Mouse (Mus musculus): ENCODE results near the gene Ppp1r15b. TPM values are rescaled to one million over a fixed set of nuclear protein-coding genes. Genes with fewer than 3 reads are reported as not detected.

Ppp1r15b gene
- polyA plus RNA-seq, 1 experiment from 2014 or later: 36.3 TPM

DNA sequence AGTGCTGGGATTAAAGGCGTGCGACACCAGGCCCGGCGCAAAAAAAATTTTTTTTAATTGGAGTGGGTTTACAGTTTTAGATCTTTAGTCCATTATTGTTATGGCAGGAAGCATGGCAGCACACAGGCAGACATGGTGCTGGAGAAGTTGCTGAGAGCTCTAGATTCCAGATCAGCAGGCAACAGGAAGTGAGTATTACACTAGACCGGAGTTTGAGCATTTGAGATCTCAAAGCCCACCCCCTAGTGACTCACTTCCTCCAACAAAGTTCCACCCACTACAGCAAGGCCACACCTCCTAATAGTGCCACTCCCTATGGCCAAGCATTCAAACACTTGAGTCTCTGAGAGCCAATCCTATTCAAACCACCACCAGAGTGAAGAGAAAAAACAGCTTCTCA, 12.8 kb upstream of the Ppp1r15b start:
- no peaks in the 10 kb centered on the region for H3K36me3 ChIP-seq (ENCODE audit: control insufficient read depth, insufficient read depth)
- no peak overlapping the region for H3K4me3 ChIP-seq (replicated peaks; ENCODE audit: low read length)
- H3K27ac ChIP-seq (ENCODE audit: low read length): no peak overlapping the region
- H3K9ac ChIP-seq (replicated peaks; ENCODE audit: low read depth, low read length): no peak overlapping the region
- H3K4me2 ChIP-seq (ENCODE audit: low read length): no peak overlapping the region
- H3K4me1 ChIP-seq (replicated peaks; ENCODE audit: control insufficient read depth, insufficient read depth, low read length): no peaks in the 10 kb centered on the region
- no peaks in the 10 kb centered on the region for H3K27me3 ChIP-seq (replicated peaks; ENCODE audit: control insufficient read depth, insufficient read depth, low read length)
- H3K9me3 ChIP-seq (ENCODE audit: control insufficient read depth, low read length): no peaks in the 10 kb centered on the region
- no peak for ATAC-seq
- 96% methylated on average over 5 of the region's 5 CpGs for WGBS

DNA sequence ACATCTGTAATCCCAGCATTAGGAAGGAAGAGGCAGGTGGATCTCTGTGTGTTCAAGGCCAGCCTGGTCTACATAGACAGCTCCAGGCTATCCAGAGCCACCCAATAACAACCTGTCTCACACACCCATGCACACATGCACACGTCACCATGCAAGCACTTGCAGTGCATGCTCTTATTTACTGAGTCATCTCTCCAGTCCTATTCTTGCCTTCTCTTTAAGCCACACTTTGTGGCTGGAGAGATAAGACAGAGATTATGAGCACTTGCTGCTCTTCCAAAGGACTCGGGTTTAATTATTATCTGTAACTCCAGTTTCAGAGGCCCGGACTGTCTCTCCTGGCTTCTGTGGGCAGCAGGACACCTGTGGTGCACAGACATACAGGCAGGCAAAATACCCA, 12.1 kb upstream of the Ppp1r15b start:
- H3K4me2 ChIP-seq (ENCODE audit: low read length): no peak overlapping the region
- no peaks in the 10 kb centered on the region for H3K36me3 ChIP-seq (ENCODE audit: control insufficient read depth, insufficient read depth)
- ATAC-seq: no peak
- H3K9me3 ChIP-seq (ENCODE audit: control insufficient read depth, low read length): no peaks in the 10 kb centered on the region
- no peaks in the 10 kb centered on the region for H3K27me3 ChIP-seq (replicated peaks; ENCODE audit: control insufficient read depth, insufficient read depth, low read length)
- H3K9ac ChIP-seq (replicated peaks; ENCODE audit: low read depth, low read length): no peak overlapping the region
- no peaks in the 10 kb centered on the region for H3K4me1 ChIP-seq (replicated peaks; ENCODE audit: control insufficient read depth, insufficient read depth, low read length)
- no peak overlapping the region for H3K27ac ChIP-seq (ENCODE audit: low read length)
- WGBS: 92% methylated on average over 3 of the region's 3 CpGs
- H3K4me3 ChIP-seq (replicated peaks; ENCODE audit: low read length): no peak overlapping the region

DNA sequence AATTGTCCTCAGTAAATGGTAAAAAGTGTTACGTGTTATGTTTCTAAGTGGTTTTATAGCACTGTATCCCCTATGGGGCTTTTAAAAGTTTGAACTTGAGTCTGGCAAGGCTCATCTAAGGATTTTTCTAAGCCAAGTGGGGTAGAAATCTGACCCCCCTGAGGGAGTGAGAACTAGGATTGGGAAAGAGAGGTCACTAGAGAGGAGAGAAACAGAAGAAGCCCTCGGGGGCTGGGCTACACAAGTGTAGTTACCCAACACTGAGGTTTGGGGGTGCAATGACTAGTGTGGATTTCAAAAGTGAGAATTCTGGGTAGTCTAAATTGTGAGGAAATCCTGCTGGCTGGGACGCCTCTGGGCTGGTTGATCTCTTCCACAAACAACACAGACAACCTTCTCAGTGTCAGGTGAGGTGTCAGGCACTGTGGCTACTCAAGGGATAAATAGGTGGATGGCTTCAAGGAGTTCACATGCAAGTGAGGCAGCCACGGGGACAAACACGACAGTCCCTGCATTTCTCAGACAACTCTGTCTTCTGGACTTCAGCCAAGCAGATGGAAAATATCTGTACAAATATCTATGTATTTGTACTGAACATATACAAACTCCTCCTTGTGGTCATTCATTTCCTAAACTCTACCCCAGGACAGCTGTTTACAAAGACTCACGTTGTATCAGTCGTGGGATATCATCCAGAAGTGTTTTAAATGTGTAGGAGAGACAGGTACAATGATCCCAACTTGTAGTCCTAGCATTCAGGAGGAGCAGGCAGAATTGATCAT, 10.8 kb upstream of the Ppp1r15b start:
- H3K4me2 ChIP-seq (ENCODE audit: low read length): no peak overlapping the region
- ATAC-seq: no peak
- H3K27me3 ChIP-seq (replicated peaks; ENCODE audit: control insufficient read depth, insufficient read depth, low read length): no peaks in the 10 kb centered on the region
- H3K9me3 ChIP-seq (ENCODE audit: control insufficient read depth, low read length): no peaks in the 10 kb centered on the region
- WGBS: 78% methylated on average over 7 of the region's 7 CpGs
- no peaks in the 10 kb centered on the region for H3K36me3 ChIP-seq (ENCODE audit: control insufficient read depth, insufficient read depth)
- H3K4me1 ChIP-seq (replicated peaks; ENCODE audit: control insufficient read depth, insufficient read depth, low read length): no peaks in the 10 kb centered on the region
- H3K27ac ChIP-seq (ENCODE audit: low read length): no peak overlapping the region
- no peak overlapping the region for H3K4me3 ChIP-seq (replicated peaks; ENCODE audit: low read length)
- no peak overlapping the region for H3K9ac ChIP-seq (replicated peaks; ENCODE audit: low read depth, low read length)

DNA sequence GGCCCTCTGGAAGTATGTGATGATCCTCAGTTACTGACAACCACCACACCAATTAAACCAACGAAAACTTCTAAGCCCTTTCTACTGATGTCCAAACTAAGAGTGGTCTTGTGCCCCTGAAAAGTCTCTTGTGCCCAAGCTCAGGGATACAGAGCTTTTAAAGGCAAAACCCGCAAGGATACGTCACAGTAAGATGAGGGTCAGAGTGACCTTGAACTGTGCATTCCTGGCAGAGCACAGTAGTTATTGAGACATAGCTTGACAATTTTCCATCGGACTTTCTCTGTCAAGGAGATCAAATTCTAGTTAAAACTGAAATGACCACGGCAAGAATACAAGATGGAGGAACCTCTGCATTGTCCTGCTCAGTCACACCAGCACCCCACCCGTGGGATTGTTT, 9.7 kb upstream of the Ppp1r15b start:
- no peaks in the 10 kb centered on the region for H3K27me3 ChIP-seq (replicated peaks; ENCODE audit: control insufficient read depth, insufficient read depth, low read length)
- H3K9ac ChIP-seq (replicated peaks; ENCODE audit: low read depth, low read length): no peak overlapping the region
- H3K4me2 ChIP-seq (ENCODE audit: low read length): no peak overlapping the region
- WGBS: 71% methylated on average over 6 of the region's 6 CpGs
- H3K27ac ChIP-seq (ENCODE audit: low read length): no peak overlapping the region
- H3K9me3 ChIP-seq (ENCODE audit: control insufficient read depth, low read length): no peaks in the 10 kb centered on the region
- H3K36me3 ChIP-seq (ENCODE audit: control insufficient read depth, insufficient read depth): no peaks in the 10 kb centered on the region
- no peaks in the 10 kb centered on the region for H3K4me1 ChIP-seq (replicated peaks; ENCODE audit: control insufficient read depth, insufficient read depth, low read length)
- ATAC-seq: no peak
- no peak overlapping the region for H3K4me3 ChIP-seq (replicated peaks; ENCODE audit: low read length)

DNA sequence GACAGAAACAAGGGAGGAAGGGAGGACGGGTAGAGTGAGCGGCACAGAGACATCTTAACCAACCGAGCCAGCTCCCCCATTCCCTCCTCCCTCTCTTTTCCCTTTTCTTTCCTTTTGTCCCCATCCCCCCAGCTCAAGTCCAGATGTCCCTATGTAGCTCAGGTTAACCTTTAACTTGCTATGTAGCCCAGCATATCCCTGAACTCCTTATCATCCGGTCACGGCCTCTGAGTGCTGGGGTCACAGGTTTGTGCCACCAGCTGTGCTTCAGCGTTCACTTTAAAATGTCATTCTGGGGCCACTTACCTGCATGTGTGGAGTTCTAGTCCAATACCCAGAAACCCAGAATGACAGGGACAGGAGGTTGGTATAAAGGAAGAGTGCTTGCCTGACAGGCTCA, 6.8 kb upstream of the Ppp1r15b start:
- H3K27ac ChIP-seq (ENCODE audit: low read length): no peak overlapping the region
- no peaks in the 10 kb centered on the region for H3K4me1 ChIP-seq (replicated peaks; ENCODE audit: control insufficient read depth, insufficient read depth, low read length)
- H3K4me3 ChIP-seq (replicated peaks; ENCODE audit: low read length): no peak overlapping the region
- no peak overlapping the region for H3K4me2 ChIP-seq (ENCODE audit: low read length)
- no peaks in the 10 kb centered on the region for H3K36me3 ChIP-seq (ENCODE audit: control insufficient read depth, insufficient read depth)
- H3K9ac ChIP-seq (replicated peaks; ENCODE audit: low read depth, low read length): no peak overlapping the region
- H3K27me3 ChIP-seq (replicated peaks; ENCODE audit: control insufficient read depth, insufficient read depth, low read length): no peaks in the 10 kb centered on the region
- 89% methylated on average over 6 of the region's 6 CpGs for WGBS
- no peaks in the 10 kb centered on the region for H3K9me3 ChIP-seq (ENCODE audit: control insufficient read depth, low read length)
- ATAC-seq: no peak

DNA sequence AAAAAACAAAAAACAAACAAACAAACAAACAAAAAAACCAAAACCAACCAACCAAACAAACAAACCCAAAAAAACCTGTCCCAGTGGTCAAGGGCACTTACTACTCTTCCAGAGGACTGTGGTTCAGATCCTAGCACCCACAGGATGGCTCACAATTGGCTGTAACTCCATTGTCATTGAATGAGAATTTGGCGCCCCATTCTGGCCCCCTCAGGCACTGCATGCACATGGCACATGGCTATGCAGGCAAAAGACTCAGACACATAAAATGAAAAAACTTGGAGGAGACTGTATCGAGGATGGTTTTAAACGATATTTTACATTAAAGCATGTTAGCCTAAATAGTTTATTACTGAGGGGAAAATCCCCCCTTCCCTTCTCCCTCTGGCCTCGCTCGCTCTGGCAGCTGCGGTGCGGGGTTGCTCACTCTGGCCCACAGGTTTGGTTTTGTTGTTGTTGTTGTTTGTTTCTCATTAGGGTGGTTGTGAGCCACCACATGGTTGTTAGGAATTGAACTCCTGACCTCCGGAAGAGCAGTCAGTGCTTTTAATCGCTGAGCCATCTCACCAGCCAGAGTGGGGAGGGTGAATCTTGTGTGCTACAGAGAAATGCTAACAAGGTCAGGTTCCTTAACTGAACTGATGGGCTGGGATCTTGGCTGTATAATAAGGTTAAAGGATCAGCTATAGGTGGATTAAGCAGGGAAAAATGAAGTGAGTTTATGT, 5.1 kb upstream of the Ppp1r15b start:
- no peaks in the 10 kb centered on the region for H3K36me3 ChIP-seq (ENCODE audit: control insufficient read depth, insufficient read depth)
- H3K4me2 ChIP-seq (ENCODE audit: low read length): no peak overlapping the region
- H3K27me3 ChIP-seq (replicated peaks; ENCODE audit: control insufficient read depth, insufficient read depth, low read length): no peaks in the 10 kb centered on the region
- WGBS: 94% methylated on average over 9 of the region's 9 CpGs
- no peak overlapping the region for H3K4me3 ChIP-seq (replicated peaks; ENCODE audit: low read length)
- H3K9ac ChIP-seq (replicated peaks; ENCODE audit: low read depth, low read length): no peak overlapping the region
- no peaks in the 10 kb centered on the region for H3K9me3 ChIP-seq (ENCODE audit: control insufficient read depth, low read length)
- H3K27ac ChIP-seq (ENCODE audit: low read length): no peak overlapping the region
- ATAC-seq: no peak
- peaks cover 14% of the 10 kb centered on the region for H3K4me1 ChIP-seq (replicated peaks; ENCODE audit: control insufficient read depth, insufficient read depth, low read length)

DNA sequence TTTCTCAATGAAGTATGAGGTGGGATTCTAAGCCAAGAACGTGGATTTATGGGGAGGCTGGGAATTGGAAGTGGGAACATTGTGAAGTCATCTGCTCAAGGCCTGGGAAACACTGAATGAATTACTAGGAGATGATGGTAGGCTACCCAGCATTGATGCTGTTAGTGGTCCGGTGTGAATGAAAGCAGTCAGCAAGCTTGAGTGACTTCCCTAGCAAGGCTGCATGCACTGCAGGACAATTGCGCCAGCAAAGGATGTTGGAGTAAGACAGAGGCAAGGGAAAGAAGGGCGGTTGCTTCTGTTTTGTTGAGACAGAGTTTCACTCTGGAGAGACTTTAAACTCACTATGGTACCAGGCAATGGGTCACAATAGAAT, 4.6 kb upstream of the Ppp1r15b start:
- Histone ChIP-seq H3K4me3 (replicated peaks; ENCODE audit: low read length) (no peak overlapping the region), H3K27me3 (replicated peaks; ENCODE audit: control insufficient read depth, insufficient read depth, low read length) (no peaks in the 10 kb centered on the region), H3K27ac (ENCODE audit: low read length) (no peak overlapping the region), H3K9me3 (ENCODE audit: control insufficient read depth, low read length) (no peaks in the 10 kb centered on the region), H3K4me2 (ENCODE audit: low read length) (no peak overlapping the region), H3K9ac (replicated peaks; ENCODE audit: low read depth, low read length) (no peak overlapping the region), H3K36me3 (ENCODE audit: control insufficient read depth, insufficient read depth) (no peaks in the 10 kb centered on the region), H3K4me1 (replicated peaks; ENCODE audit: control insufficient read depth, insufficient read depth, low read length) (peaks cover 14% of the 10 kb centered on the region)
- ATAC-seq: no peak
- WGBS: 56% methylated on average over 4 of the region's 4 CpGs

DNA sequence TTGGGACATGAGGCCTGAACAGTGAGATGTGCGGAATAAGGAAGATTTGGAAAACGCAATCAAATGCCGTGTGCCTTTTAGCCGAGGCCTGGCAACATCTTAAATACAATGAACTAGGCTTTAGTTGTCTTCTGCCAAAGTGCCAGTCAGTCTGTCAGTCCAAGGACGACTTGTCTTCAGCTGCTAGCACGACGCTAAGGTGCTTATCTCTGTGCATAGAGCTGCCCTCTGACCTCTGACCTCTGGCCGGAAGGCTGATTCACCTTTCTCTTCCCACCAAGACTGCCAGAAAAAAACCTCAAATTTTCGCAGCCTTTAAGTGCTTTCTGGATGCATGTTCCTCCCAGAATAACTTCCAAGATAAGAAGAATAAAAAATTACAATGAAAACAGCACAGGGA, 3.6 kb upstream of the Ppp1r15b start:
- H3K4me1 ChIP-seq (replicated peaks; ENCODE audit: control insufficient read depth, insufficient read depth, low read length): peaks cover 16% of the 10 kb centered on the region
- no peaks in the 10 kb centered on the region for H3K9me3 ChIP-seq (ENCODE audit: control insufficient read depth, low read length)
- WGBS: 67% methylated on average over 9 of the region's 9 CpGs
- H3K27me3 ChIP-seq (replicated peaks; ENCODE audit: control insufficient read depth, insufficient read depth, low read length): no peaks in the 10 kb centered on the region
- H3K36me3 ChIP-seq (ENCODE audit: control insufficient read depth, insufficient read depth): no peaks in the 10 kb centered on the region
- H3K27ac ChIP-seq (ENCODE audit: low read length): no peak overlapping the region
- no peak overlapping the region for H3K4me3 ChIP-seq (replicated peaks; ENCODE audit: low read length)
- H3K4me2 ChIP-seq (ENCODE audit: low read length): no peak overlapping the region
- H3K9ac ChIP-seq (replicated peaks; ENCODE audit: low read depth, low read length): no peak overlapping the region
- ATAC-seq: no peak

DNA sequence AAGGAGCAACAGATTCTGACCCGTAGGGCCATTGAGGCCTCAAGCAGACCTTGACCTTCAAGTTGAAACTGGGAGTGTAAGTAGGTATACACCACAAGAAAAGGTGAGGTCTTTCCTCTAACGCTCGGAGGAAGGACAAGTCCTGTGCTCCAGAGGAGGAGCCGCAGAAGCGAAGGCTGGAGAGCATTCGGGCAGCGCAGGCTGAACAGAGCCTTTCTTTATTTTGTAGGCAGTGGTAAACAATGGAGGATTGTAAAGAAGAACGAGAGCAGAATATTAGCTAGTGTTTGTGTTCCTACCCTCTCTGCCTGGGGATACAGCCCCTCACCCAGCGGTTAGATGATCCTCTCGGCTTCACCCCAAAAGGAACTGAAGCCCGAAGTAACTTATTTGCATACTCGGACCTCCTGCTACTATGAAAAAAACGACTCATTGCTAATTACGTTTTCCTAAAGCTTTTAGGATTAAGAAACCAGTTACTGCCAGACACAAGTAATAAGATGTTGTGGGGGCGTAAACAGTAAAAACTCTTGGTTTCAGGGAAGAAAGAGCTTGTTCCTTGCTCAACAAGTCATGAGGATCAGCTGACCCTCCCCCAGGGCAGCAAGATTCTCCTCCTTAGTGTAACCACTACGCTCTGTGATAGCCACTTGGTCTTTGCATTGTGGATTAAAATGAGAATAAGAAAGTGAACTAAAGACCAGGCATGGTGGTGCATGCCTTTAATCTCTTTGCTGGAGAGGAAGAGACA, 1.3 kb upstream of the Ppp1r15b start:
- peak overlapping the region; percentile 8; the same call in 1 of the 2 replicates for H3K4me2 ChIP-seq (ENCODE audit: low read length)
- no peaks in the 10 kb centered on the region for H3K36me3 ChIP-seq (ENCODE audit: control insufficient read depth, insufficient read depth)
- no peak overlapping the region for H3K27ac ChIP-seq (ENCODE audit: low read length)
- H3K4me1 ChIP-seq (replicated peaks; ENCODE audit: control insufficient read depth, insufficient read depth, low read length): peaks cover 39% of the 10 kb centered on the region
- WGBS: 9% methylated on average over 16 of the region's 16 CpGs
- no peaks in the 10 kb centered on the region for H3K27me3 ChIP-seq (replicated peaks; ENCODE audit: control insufficient read depth, insufficient read depth, low read length)
- no peaks in the 10 kb centered on the region for H3K9me3 ChIP-seq (ENCODE audit: control insufficient read depth, low read length)
- H3K4me3 ChIP-seq (replicated peaks; ENCODE audit: low read length): no peak overlapping the region
- ATAC-seq: no peak
- 0 out of 2 replicates have a peak overlapping the region, but pooled peaks have one; percentile 8 for H3K9ac ChIP-seq (replicated peaks; ENCODE audit: low read depth, low read length)

All from forebrain, embryonic 16.5 days (tissue).